Comparison of ENCODE assay signal across 10 mouse cellular contexts in genomic region chr15:78450419-78450768, GRCm38 (mm10). TPM values are rescaled to one million over a fixed set of nuclear protein-coding genes. Genes with fewer than 3 reads are reported as not detected.
DNase-seq lines count a peak whose midpoint lies in the region; ATAC-seq and TF ChIP-seq lines count a peak whose summit lies in the region.
"Had no signal": no experiment of that assay in that cellular context is flagged by ENCODE, and none has a peak within 500 bp of the region (broad histone marks: within the 10 kb centered on the region; RNA-seq: fewer than 3 reads in every experiment).

No protein-coding gene starts in this region.

- no peaks in the 10 kb centered on the region for H3K9me3 ChIP-seq in heart, embryonic 10.5 days
- no peaks in the 10 kb centered on the region for H3K9me3 ChIP-seq in lung, postnatal 0 days (ENCODE audit: low read length)
- H3K9me3 ChIP-seq in embryonic facial prominence, embryonic 10.5 days, result no peaks in the 10 kb centered on the region
- no peaks in the 10 kb centered on the region for H3K9me3 ChIP-seq in neural tube, embryonic 15.5 days (replicated peaks)
- H3K9me3 ChIP-seq: hindbrain, embryonic 10.5 days had no signal

- peaks cover 36% of the 10 kb centered on the region for H3K4me1 ChIP-seq in heart, embryonic 10.5 days
- H3K4me1 ChIP-seq in lung, postnatal 0 days (ENCODE audit: insufficient read depth, low read depth, low read length), result no peaks in the 10 kb centered on the region
- H3K4me1 ChIP-seq in embryonic facial prominence, embryonic 10.5 days, result peaks cover 32% of the 10 kb centered on the region
- peaks cover 22% of the 10 kb centered on the region for H3K4me1 ChIP-seq in neural tube, embryonic 15.5 days

- H3K27ac ChIP-seq in heart, embryonic 10.5 days, result peak overlapping the region; percentile 89
- H3K27ac ChIP-seq in lung, postnatal 0 days (ENCODE audit: low read length), result no peak overlapping the region
- H3K27ac ChIP-seq in embryonic facial prominence, embryonic 10.5 days (replicated peaks), result peak overlapping the region; percentile 86; the same call in 1 of the 2 replicates
- peak overlapping the region; percentile 35 for H3K27ac ChIP-seq in neural tube, embryonic 15.5 days (replicated peaks)

- intact Hi-C loops in gastrocnemius, postnatal 36 days (cut with DNase I), result no loop called here

- TF ChIP-seq CTCF in lung, postnatal 0 days (IDR thresholded peaks at IDR 0.05), result peak; percentile 12

- no peak for DNase-seq in heart, embryonic 10.5 days (ENCODE audit: low spot score)
- DNase-seq in heart, adult 18-20 months, result no peak
- DNase-seq in lung, postnatal 0 days (ENCODE audit: low spot score), result no peak
- no peak for DNase-seq in lung, postnatal 14 days
- no peak for DNase-seq in embryonic facial prominence, embryonic 10.5 days (ENCODE audit: low spot score)
- no peak for DNase-seq in spleen, postnatal 10 days (ENCODE audit: low spot score in 2 of 2)
- no peak for DNase-seq in gastrocnemius, postnatal 36 days

- no peak overlapping the region for H3K4me2 ChIP-seq in lung, postnatal 0 days (replicated peaks; ENCODE audit: low read depth, low read length)
- H3K4me2 ChIP-seq in neural tube, embryonic 15.5 days, result no peak overlapping the region

- WGBS in heart, embryonic 10.5 days, result 85% methylated on average over 6 of the region's 6 CpGs
- WGBS in lung, postnatal 0 days, result 77% methylated on average over 6 of the region's 6 CpGs
- WGBS in embryonic facial prominence, embryonic 10.5 days, result 88% methylated on average over 6 of the region's 6 CpGs
- 81% methylated on average over 6 of the region's 6 CpGs for WGBS in neural tube, embryonic 15.5 days

- no peak for ATAC-seq in lung, postnatal 0 days
- no peak for ATAC-seq in neural tube, embryonic 15.5 days (ENCODE audit: low FRiP score)

- no peak overlapping the region for H3K4me3 ChIP-seq in heart, embryonic 10.5 days
- no peak overlapping the region for H3K4me3 ChIP-seq in lung, postnatal 0 days (ENCODE audit: low read depth, low read length)
- no peak overlapping the region for H3K4me3 ChIP-seq in embryonic facial prominence, embryonic 10.5 days
- H3K4me3 ChIP-seq in neural tube, embryonic 15.5 days (replicated peaks), result no peak overlapping the region
- H3K4me3 ChIP-seq: hindbrain, embryonic 10.5 days had no signal

- H3K27me3 ChIP-seq in heart, embryonic 10.5 days (ENCODE audit: insufficient read depth, poor library complexity, severe bottlenecking), result peaks cover 6% of the 10 kb centered on the region; the same call in 1 of the 2 replicates
- no peaks in the 10 kb centered on the region for H3K27me3 ChIP-seq in lung, postnatal 0 days (replicated peaks; ENCODE audit: insufficient read depth, low read length)
- no peaks in the 10 kb centered on the region; the same call in 1 of the 2 replicates for H3K27me3 ChIP-seq in embryonic facial prominence, embryonic 10.5 days (replicated peaks; ENCODE audit: low read depth, poor library complexity, severe bottlenecking)
- no peaks in the 10 kb centered on the region for H3K27me3 ChIP-seq in neural tube, embryonic 15.5 days (replicated peaks)

- no peak for TF ChIP-seq EP300 in lung, postnatal 0 days (IDR thresholded peaks at IDR 0.05)

- no peak overlapping the region for H3K9ac ChIP-seq in lung, postnatal 0 days (replicated peaks; ENCODE audit: low read depth)
- no peak overlapping the region for H3K9ac ChIP-seq in neural tube, embryonic 15.5 days (replicated peaks)

- no peaks in the 10 kb centered on the region for H3K36me3 ChIP-seq in heart, embryonic 10.5 days
- H3K36me3 ChIP-seq in lung, postnatal 0 days (ENCODE audit: insufficient read depth, low read length), result no peaks in the 10 kb centered on the region
- H3K36me3 ChIP-seq in embryonic facial prominence, embryonic 10.5 days (replicated peaks), result no peaks in the 10 kb centered on the region
- H3K36me3 ChIP-seq in neural tube, embryonic 15.5 days, result no peaks in the 10 kb centered on the region
- H3K36me3 ChIP-seq: hindbrain, embryonic 10.5 days had no signal

RNA-seq across cellular contexts. Expression of gene Tmprss6, which starts 18.0 kb away (rescaled TPM):
- 0.06 and 1.7 TPM in 2 replicates for polyA plus RNA-seq in heart, embryonic 10.5 days (2016; fragmentation: Nextera tagmentation; extraction: Ambion mirVana)
- total RNA-seq in heart, adult 18-20 months (2021), result not detected
- polyA plus RNA-seq in lung, postnatal 0 days (2015; fragmentation: Nextera tagmentation; extraction: Ambion mirVana), result 0.20 and 0.23 TPM in 2 replicates
- 0.24 and 0.37 TPM in 2 replicates for polyA plus RNA-seq in embryonic facial prominence, embryonic 10.5 days (2016; fragmentation: Nextera tagmentation; extraction: Ambion mirVana)
- 0.05 and 0.69 TPM in 2 replicates for polyA plus RNA-seq in neural tube, embryonic 15.5 days (2015; fragmentation: Nextera tagmentation; extraction: Ambion mirVana)
- total RNA-seq in gastrocnemius, postnatal 36 days (2021), result not detected
- total RNA-seq: neutrophil, adult 5-6 weeks had no signal
- polyA plus RNA-seq: hindbrain, embryonic 10.5 days had no signal

RNA-seq across cellular contexts. Expression of gene Kctd17, which starts 22.0 kb away (rescaled TPM):
- polyA plus RNA-seq in heart, embryonic 10.5 days (2016; fragmentation: Nextera tagmentation; extraction: Ambion mirVana), result 23.0 and 30.3 TPM in 2 replicates
- total RNA-seq in heart, adult 18-20 months (2021), result 10 to 100 TPM; 22.5 to 23.7 TPM
- polyA plus RNA-seq in lung, postnatal 0 days (2015; fragmentation: Nextera tagmentation; extraction: Ambion mirVana), result 23.4 and 27.4 TPM in 2 replicates
- 49.6 and 51.6 TPM in 2 replicates for polyA plus RNA-seq in embryonic facial prominence, embryonic 10.5 days (2016; fragmentation: Nextera tagmentation; extraction: Ambion mirVana)
- polyA plus RNA-seq in neural tube, embryonic 15.5 days (2015; fragmentation: Nextera tagmentation; extraction: Ambion mirVana), result 141 and 158 TPM in 2 replicates
- 10 to 100 TPM; 14.2 to 15.9 TPM for total RNA-seq in gastrocnemius, postnatal 36 days (2021)
- total RNA-seq: neutrophil, adult 5-6 weeks had no signal

RNA-seq across cellular contexts. Expression of gene Mpst, which starts 44.2 kb away (rescaled TPM):
- polyA plus RNA-seq in heart, embryonic 10.5 days (2016; fragmentation: Nextera tagmentation; extraction: Ambion mirVana), result 0.75 and 1.4 TPM in 2 replicates
- 10 to 100 TPM; 47.9 to 49.0 TPM for total RNA-seq in heart, adult 18-20 months (2021)
- 4.1 TPM in 2 replicates for polyA plus RNA-seq in lung, postnatal 0 days (2015; fragmentation: Nextera tagmentation; extraction: Ambion mirVana)
- polyA plus RNA-seq in embryonic facial prominence, embryonic 10.5 days (2016; fragmentation: Nextera tagmentation; extraction: Ambion mirVana), result 0.98 and 1.1 TPM in 2 replicates
- 3.2 and 3.8 TPM in 2 replicates for polyA plus RNA-seq in neural tube, embryonic 15.5 days (2015; fragmentation: Nextera tagmentation; extraction: Ambion mirVana)
- total RNA-seq in gastrocnemius, postnatal 36 days (2021), result 10 to 100 TPM; 55.3 to 59.5 TPM

RNA-seq across cellular contexts. Expression of gene Il2rb, which starts 44.7 kb away (rescaled TPM):
- not detected in 2 replicates for polyA plus RNA-seq in heart, embryonic 10.5 days (2016; fragmentation: Nextera tagmentation; extraction: Ambion mirVana)
- total RNA-seq in heart, adult 18-20 months (2021), result 1 to 10 TPM in 1 of 2 experiments, under 1 TPM in 1; 0.55 to 2.4 TPM
- polyA plus RNA-seq in lung, postnatal 0 days (2015; fragmentation: Nextera tagmentation; extraction: Ambion mirVana), result 0.63 and 0.67 TPM in 2 replicates
- 0.09 TPM in 1 of 2 replicates, not detected in the other for polyA plus RNA-seq in embryonic facial prominence, embryonic 10.5 days (2016; fragmentation: Nextera tagmentation; extraction: Ambion mirVana)
- polyA plus RNA-seq in neural tube, embryonic 15.5 days (2015; fragmentation: Nextera tagmentation; extraction: Ambion mirVana), result 0.12 and 2.8 TPM in 2 replicates
- total RNA-seq in gastrocnemius, postnatal 36 days (2021), result not detected
- polyA plus RNA-seq: hindbrain, embryonic 10.5 days had no signal

RNA-seq across cellular contexts. Expression of gene Tst, which starts 44.7 kb away (rescaled TPM):
- 9.5 and 25.6 TPM in 2 replicates for polyA plus RNA-seq in heart, embryonic 10.5 days (2016; fragmentation: Nextera tagmentation; extraction: Ambion mirVana)
- 10 to 100 TPM; 21.5 to 28.3 TPM for total RNA-seq in heart, adult 18-20 months (2021)
- polyA plus RNA-seq in lung, postnatal 0 days (2015; fragmentation: Nextera tagmentation; extraction: Ambion mirVana), result 160 and 171 TPM in 2 replicates
- 10.4 and 12.7 TPM in 2 replicates for polyA plus RNA-seq in embryonic facial prominence, embryonic 10.5 days (2016; fragmentation: Nextera tagmentation; extraction: Ambion mirVana)
- polyA plus RNA-seq in neural tube, embryonic 15.5 days (2015; fragmentation: Nextera tagmentation; extraction: Ambion mirVana), result 16.9 and 37.0 TPM in 2 replicates
- total RNA-seq in gastrocnemius, postnatal 36 days (2021), result 10 to 100 TPM; 22.1 to 24.1 TPM
